Mouse (Mus musculus) adrenal gland, postnatal 10 days (tissue): ENCODE results near the gene Fis1. TPM values are rescaled to one million over a fixed set of nuclear protein-coding genes. Genes with fewer than 3 reads are reported as not detected.

Experiments used
- DNase-seq: peaks from one replicate; pipeline ENCODE4 v3.0.0; 2021; ENCODE audit warnings: mixed read lengths
- microRNA-seq: library from miRNA; unstranded; fragments of <30 nt; microRNA quantifications from one replicate; pipeline ENCODE4 v1.2.0, GENCODE M21; 2021
- total RNA-seq, 2 experiments: library from RNA; stranded (reverse); gene quantifications; 2 replicates each; pipeline ENCODE4 v1.2.3; 2021

Fis1 gene
- total RNA-seq, 2 experiments from 2014 or later, result 164 to 186 TPM

DNA sequence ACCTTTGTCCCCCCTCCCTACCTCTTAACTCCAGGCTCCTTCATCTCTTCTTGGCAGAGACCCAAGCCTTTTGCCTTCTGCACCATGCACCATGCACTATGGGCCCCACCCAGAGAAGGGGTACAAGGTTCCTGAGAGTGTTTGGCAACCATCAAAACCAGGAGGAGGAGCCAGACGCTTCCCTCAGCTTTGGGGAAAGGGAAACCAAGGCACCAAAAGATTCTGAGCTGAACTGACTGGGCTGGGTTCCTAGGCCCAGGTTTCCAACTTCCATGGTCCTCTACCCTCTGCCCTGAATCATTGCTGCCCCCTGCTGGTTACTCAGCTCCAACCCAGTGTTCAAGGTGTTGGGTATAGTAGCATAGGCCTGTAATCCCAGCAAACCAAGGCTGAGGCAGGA is 17.6 kb downstream of the Fis1 start:
- DNase-seq, result peak; percentile 85

DNA sequence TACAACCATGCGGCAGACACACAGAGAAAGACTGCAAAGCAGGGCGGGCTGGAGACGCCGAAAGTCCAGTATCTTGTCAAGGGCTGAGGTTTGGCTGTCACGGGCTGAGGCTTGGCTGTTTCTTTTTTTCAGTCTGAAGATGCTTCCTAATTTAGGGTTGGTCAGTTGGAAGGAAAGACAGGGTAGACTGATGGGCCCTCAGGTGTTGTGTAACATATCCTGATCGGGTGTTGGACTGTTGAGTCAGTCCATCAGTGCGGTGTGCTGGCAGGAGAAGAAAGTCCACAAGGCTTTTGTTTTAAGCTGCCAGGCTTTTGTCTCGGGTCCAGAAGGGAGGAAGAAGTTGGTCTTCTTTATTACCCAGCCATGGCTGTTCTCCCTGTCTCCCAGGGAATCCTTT is 20.6 kb downstream of the Fis1 start:
- no peak for DNase-seq

DNA sequence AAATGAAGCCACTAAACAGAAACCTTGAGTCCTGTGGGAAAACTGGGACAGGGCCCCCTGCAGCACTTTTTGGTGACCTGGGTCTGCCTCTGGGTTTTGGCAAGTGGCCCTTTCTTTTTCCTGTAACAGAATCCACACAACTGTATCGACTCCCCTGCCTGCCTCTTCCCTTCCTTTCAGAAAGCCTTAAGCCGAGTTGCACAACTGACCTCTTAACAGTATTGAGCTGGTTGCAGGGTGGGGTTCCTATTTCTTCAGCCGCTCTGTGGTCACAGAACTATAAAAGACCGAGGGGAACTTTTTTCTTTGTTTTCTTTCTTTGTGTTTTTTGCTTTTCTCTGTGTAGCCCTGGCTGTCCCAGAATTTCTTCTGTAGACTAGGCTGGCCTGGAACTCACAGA is 24.7 kb downstream of the Fis1 start:
- no peak for DNase-seq

DNA sequence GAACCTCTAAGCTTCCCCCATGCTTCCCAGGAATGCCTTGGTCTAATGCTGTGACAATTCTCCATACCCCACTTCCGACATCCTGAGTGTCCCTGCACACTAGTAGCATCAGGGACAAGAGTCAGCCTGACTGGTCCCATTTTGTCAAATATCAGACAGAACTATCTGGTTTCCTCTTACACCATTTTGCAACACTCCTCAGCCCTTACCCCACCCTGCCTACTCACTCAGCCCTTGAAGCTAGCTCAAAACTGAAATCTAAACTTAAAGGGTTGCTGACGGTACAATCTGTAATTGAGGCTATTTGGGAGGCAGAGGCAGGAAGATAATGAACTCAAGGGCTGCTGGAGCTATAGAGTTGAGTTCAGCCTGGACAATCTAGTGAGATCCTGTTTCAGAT is 26.7 kb downstream of the Fis1 start:
- no peak for DNase-seq

DNA sequence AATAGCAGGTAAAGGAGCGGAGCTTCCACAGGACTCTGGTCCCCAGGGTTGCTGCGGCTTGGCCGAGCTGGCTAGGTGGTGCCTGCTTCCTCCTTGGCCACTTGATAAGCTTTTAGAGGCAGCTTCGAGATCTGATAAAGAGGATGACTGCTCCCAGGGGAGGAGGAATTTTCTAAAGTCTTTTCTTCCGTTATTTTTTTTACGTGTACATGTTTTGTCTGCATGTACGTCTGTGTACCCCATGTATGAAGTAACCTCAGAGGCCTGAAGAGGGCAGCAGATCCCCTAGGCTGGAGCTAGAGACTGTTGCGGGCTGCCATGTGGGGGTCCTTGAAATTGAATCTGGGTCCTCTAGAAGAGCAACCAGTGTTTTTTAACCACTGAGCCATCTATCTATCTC is 27.9 kb downstream of the Fis1 start:
- DNase-seq, result no peak

DNA sequence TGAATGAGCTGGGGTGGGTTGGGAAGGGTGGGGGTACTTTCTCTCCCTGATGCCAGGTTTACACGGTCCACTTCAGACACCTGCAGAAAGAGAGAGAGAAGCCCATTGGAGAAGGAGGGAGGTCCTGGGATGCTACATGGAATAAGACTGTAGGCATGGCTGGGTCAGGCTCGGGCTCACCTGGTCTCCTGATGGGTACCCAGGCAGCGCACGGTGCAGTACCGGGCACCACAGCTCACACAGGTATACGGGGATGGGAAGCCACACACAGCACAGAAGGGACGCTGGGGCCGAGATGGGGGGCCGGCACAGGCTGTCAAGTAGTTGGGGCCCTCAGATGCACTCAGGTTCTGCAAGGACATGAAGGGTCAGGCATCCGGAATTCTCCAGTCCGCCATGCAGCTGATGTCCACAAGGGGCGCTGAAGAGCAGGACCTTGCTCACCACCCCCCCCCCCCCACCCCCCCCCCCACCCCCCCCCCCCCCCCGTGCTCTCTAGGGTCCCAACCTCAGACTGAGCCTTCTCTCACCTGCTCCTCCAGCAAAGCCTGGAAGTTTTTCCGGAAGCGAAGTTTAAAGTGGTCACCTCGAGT is 29.4 kb downstream of the Fis1 start:
- peak; percentile 66 for DNase-seq

DNA sequence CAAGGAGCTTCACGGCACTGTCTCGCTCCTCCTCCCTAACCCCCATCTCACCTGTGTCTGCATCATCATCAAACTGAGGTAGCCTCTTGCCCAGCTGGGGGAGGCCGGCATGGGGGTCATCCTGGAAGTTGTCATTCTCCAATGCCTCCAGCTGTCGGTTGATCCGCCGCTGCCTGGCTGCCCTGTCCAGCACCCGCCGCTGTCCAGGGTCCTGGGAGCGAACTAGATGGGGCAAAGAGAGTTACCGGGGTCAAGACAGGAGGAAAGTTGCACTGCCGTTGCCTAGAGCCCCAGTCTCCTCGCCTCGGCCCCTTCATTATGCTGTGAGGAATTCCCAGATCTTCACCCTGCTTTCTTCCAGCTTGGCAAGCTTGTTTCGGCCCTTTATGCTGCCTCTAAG is 31.8 kb downstream of the Fis1 start:
- DNase-seq, result no peak

DNA sequence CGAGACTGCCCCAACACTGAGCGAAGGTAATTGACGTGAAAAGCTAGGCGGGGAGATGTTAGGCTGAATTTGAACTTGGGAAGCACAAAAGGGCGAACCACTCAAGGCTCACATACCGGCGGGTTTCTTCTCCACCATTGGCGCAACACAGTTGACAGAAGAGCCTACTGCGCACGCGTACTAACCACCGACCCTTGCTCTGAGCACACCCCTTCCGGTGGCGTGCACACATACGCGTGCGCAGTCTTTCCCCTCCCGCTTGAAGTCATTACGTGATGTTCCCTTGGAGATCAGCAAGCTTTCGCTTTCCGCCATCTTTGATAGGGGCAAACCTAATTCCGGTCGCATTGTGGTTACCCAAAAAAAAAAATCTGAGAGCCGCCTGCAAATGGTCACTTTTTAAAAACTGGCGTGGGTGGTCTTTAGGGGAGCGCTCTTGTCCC is 33.6 kb downstream of the Fis1 start, which contains the start of gene Plod3:
Gene Plod3, plus strand, starts transcription at position 325 of the 443 bp plus-strand sequence.
- DNase-seq, result peak; percentile 96

DNA sequence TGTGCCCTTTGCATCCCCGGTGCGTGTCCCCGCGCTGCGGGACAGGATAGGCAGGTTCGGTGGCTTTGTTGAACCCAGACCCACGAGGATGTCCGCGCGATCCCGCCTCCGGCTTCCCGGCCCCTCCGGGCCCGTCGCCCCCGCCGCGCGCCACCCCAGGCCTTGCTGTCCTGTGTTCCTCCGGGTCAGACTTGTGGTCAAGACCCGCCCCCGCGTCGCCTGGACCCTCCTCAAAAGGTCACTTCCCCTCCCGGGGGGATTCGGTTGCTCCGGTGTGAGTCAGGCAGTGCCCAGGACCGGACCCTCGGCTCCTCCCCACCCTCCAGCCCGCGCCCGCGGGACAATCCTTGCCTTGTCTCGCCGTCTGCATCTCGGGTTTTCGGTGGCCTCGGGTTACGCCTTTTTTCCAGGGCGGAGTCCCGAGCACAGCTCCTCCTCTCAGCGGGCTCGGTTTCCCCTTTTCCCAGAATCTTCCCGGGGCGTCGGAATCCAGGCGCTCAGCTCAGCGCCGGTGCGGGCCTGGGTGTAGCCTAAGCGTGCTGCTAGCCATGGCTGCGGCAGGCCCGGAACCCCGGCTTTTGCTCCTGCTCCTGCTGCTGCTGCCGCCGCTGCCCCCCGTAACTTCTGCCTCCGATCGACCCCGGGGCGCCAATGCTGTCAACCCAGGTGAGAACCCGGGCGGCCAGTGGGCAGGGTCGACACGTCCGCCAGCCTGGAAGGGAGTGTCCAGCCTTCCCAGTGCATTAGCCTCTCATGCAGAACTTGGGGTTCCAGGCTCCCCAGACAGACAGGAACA is 34.3 kb downstream of the Fis1 start:
- peak; percentile 83 for DNase-seq

DNA sequence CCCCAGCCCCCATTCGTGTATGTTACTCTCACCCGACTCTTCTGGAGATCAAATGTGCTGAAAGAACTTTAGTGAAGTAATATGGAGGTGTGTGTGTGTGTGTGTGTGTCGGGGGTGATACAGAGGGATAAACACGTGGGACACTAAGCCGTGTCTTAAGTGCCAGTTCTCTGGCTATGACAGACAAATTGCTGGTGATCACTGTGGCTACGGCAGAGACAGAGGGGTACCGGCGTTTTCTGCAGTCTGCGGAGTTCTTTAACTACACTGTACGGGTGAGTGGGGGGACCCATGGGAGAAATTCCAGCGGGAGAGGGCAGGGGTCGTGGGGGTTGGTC is 34.8 kb downstream of the Fis1 start, which contains the start of gene Znhit1:
Gene Znhit1, minus strand, starts transcription at position 88 of the 338 bp plus-strand sequence.
- DNase-seq, result no peak

DNA sequence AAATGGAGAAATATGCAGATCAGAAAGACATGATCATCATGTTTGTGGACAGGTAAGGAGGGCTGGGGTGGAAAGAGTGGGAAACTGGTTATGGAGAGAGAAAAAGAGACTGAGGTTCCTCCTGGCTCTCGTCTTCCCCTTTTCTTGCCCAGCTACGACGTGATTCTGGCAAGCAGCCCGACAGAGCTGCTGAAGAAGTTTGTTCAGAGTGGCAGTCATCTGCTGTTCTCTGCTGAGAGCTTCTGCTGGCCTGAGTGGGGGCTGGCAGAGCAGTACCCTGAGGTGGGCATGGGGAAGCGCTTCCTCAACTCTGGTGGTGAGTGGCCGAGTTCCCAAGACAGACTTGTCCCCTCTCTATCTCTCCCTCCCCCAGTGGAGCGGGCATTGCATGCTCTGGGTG is 35.3 kb downstream of the Fis1 start:
- DNase-seq, result peak; percentile 46

DNA sequence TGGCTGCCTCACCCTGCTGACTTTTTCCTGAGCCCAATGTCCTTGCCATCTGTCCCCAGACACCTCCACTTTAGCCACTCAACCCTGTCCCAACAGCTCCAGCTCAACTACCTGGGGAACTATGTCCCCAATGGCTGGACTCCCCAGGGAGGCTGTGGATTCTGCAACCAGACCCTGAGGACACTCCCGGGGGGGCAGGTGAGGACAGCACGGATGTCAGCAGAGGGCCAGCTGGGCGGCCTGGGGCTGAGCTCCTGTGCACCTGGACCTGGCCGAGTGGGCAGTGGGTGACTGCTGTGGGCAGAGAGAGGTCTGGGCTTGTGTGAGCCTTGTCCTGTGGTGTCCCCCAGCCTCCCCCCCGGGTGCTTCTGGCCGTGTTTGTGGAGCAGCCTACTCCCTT is 36.7 kb downstream of the Fis1 start:
- DNase-seq, result no peak

DNA sequence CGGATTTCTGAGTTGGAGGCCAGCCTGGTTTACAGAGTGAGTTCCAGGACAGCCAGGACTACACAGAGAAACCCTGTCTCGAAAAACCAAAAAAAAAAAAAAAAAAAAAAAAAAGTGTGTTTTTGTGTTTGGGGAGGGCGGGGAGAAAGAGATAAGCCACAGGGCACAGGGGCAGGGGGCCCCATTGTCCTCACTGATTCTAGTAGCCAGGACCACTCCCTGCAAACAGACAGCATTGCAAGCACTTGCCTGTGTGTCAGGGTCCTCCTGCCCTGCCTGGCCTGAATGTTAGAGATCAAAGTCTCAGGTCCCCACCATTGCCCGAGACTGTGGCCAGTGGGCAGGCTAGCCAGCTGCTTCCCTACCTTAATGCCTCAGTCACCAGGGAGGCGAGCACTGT is 46.4 kb downstream of the Fis1 start:
- DNase-seq, result no peak

DNA sequence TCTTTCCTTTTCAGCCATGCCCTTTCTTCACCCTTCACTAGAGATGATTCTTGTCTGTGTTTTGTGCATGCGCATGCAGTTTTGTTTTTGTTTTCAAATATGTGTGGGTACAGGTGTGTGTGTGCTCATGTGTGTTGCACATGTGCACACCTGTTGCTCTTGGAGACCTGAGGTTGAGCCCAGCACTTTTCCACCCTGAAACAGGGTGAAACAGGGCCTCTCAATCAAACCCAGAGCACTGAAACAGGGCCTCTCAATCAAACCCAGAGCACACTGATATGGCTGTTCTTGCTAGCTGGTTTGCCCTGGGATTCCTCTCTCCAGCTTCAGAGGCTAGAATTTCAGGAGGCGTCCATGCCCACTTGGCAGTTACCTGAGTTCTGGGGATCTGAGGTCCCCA is 47.5 kb downstream of the Fis1 start:
- DNase-seq, result no peak

DNA sequence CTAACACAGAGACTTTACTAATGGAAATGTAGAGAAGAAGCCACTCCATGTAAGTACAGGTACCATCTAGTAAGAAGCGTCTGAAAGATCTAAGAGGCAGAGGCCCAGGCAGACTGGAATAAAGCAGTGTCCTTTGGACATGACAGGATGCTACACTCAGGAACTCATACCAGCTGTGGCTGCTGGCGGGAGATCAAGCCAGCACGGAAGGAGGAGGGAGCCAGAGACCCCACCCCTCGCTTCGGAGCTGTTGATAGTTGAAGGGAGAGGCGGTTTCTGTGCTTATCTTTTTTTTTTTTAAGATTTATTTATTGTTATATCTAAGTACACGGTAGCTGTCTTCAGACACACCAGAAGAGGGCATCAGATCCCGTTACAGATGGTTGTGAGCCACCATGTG is 54.2 kb downstream of the Fis1 start:
- DNase-seq, result no peak

DNA sequence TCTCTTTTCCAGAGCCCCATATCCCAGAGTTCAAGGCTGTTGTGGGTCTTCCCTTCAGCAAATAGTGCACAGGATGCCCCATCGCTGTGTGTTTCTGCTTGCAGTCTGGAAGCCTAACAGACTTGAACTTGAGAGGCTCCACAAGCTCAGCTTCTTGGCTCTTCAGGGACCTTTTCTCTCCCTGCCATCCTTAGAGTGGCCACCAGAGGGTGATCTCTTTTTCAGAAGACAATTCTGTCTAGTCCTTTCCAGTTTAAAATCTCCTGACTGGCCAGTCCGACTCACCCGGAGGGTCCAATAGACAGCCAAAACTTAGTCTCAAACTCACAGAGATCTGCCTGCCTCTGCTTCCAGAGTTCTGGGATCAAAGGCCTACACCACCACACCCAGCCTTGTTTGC is 56.9 kb downstream of the Fis1 start:
- peak; percentile 78 for DNase-seq

DNA sequence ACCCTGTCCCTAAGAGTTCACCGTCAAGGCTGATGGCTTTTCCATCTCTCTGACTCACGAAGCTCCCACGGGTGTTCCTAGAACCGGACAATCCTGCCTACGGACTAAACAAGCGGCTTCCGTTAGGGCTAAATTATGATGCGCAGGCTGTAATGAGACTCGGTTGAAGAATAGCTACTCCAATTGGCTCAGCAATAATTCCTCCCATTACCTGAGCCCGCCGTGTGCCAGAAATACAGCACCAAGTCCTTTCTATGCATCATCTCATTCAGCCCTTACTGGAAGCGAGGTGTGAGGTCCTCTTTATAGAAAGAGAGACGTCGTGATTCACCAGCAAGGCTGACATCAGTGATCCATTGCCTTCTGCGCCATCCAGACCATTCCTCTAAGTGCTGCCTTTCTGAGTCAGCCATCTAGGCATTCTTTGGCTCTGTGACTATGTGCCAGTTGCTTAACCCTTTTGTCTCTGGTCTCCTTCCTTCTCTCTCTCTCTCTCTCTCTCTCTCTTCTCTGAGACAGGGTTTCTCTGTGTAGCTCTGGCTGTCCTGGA is 59.4 kb downstream of the Fis1 start:
- DNase-seq, result peak; percentile 41

Small RNAs within 50 kb of the gene (microRNA-seq; reads per million reads assigned to microRNA genes)
- 59.6 reads per million, percentile 38 among the genes with 10 or more reads in this experiment for gene Mir702

Other genes starting within 250 kb of the Fis1 start
- gene Col26a1, start 70.1 kb upstream of the Fis1 start, total RNA-seq, result 1 to 10 TPM; 6.7 to 8.3 TPM
- 10 to 100 TPM; 24.5 to 27.5 TPM for gene Ift22, start 45.1 kb upstream of the Fis1 start, total RNA-seq
- 10 to 100 TPM; 10.7 to 13.6 TPM for gene Cldn15, start 13.3 kb downstream of the Fis1 start, total RNA-seq
- 10 to 100 TPM; 43.5 to 49.6 TPM for gene Plod3, start 33.7 kb downstream of the Fis1 start, total RNA-seq
- 10 to 100 TPM; 60.1 to 61.0 TPM for gene Znhit1, start 34.7 kb downstream of the Fis1 start, total RNA-seq
- 10 to 100 TPM in 1 of 2 experiments, 1 to 10 TPM in 1; 9.9 to 13.7 TPM for gene Vgf, start 73.1 kb downstream of the Fis1 start, total RNA-seq
- 100 to 1,000 TPM; 105 to 106 TPM for gene Ap1s1, start 92.9 kb downstream of the Fis1 start, total RNA-seq
- 1 to 10 TPM; 1.4 to 4.6 TPM for gene Serpine1, start 119.0 kb downstream of the Fis1 start, total RNA-seq
- 10 to 100 TPM; 26.5 to 32.5 TPM for gene Trim56, start 162.9 kb downstream of the Fis1 start, total RNA-seq
- not detected for gene Muc3, start 196.0 kb downstream of the Fis1 start, total RNA-seq